Mouse (Mus musculus): Measurements from ENCODE around the gene Trim24. TPM values are rescaled to one million over a fixed set of nuclear protein-coding genes. Genes with fewer than 3 reads are reported as not detected.
"Not testable (repeated sequence)": the region's sequence is repeated elsewhere in the genome, so short reads cannot be mapped to it uniquely, and the experiment has no call there.

Gene Trim24
- polyA plus RNA-seq (2012; rRNA removed): 20.7 and 20.9 TPM in 2 replicates

DNA sequence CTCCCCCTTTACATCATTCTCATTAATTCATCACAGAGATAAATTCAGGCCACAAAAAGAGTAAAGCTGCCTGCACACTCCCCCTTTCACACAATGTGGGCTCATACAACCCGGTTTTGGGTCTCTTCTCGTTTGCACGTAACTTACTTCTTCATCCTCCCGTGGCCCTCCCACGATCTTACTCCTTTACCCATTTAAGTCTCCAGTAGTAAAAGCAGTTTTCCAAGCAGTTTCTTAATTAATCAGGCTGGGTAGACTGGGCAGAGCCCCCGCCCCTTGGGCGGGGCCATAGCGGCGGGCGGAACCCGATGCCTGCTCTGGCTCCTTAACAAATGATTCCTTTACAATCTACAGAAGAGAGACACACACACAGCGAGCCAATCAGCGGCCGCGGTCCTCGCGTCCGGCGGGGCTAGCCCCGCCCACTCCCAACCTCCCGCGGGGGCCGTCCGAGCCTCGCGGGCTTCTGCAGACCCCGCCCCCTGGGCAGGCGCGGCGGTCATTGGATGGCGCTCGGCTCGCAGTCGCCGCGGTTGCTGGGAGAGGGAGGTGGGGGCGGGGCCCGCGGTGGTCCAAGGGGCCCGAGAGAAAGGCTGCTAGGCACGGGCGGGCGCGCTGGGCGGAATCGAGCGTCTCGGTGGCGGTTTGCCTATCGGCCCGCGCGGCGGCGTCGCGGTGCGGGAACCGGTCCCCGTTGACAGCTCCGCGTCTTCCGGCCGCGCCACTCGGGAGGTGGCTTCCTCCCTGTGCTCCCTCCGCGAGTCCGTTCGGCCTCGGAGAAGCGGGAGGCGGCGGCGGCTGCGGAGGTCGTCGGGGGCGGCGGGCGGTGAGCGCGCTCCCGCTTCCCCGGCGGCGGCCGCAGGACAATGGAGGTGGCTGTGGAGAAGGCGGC is at the start of gene Trim24:
Trim24 (plus strand) TSS at position 567 of the 892 bp plus-strand sequence.
- TF ChIP-seq POLR2A (IDR thresholded peaks at IDR 0.05; ENCODE audit: extremely low read depth, insufficient read depth, low read length): no peak; the same call in 1 of the 2 replicates
- peak within 1 kb of the TSS; percentile 66 for H3K4me3 ChIP-seq (ENCODE audit: insufficient read depth, low read length)
- peak within 1 kb of the TSS; percentile 99 for H3K27ac ChIP-seq (ENCODE audit: insufficient read depth, low read length)
- no peaks in the 10 kb centered on the region for H3K4me1 ChIP-seq (ENCODE audit: control insufficient read depth, insufficient read depth, low read length)

GRCm38 (mm10) chr6:37821531-37822051 is 49.0 kb upstream of the Trim24 start:
- Histone ChIP-seq H3K27ac (ENCODE audit: insufficient read depth, low read length) (no peak overlapping the region), H3K4me3 (ENCODE audit: insufficient read depth, low read length) (no peak overlapping the region), H3K4me1 (ENCODE audit: control insufficient read depth, insufficient read depth, low read length) (no peaks in the 10 kb centered on the region)
- TF ChIP-seq CTCF (IDR thresholded peaks at IDR 0.05; ENCODE audit: extremely low read depth, insufficient read depth, low read length): no peak
- no peak for TF ChIP-seq POLR2A (IDR thresholded peaks at IDR 0.05; ENCODE audit: extremely low read depth, insufficient read depth, low read length)

- H3K4me3 ChIP-seq (ENCODE audit: insufficient read depth, low read length): no peak overlapping the region
Measured at GRCm38 (mm10) chr6:37822390-37822789, 48.2 kb upstream of the Trim24 start.

DNA sequence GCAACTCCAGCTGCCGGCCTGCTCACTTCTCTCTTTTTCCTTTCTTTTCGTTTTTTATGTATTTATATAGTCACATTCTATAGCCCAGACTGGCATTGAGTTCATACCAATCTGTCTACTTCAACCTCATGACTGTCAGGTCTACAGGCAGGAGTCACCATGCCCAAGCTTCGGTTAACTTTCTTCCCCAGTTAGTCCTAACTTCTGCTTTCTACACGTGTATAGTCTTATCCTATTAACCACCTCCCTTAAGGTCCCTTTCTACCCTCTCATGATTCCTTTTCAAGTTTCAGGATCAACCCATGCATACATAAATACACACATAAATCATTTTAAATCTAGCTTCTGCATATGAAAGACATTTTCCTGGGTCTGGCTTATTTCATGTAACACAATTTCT is 46.9 kb upstream of the Trim24 start:
- Histone ChIP-seq H3K4me3 (ENCODE audit: insufficient read depth, low read length) (no peak overlapping the region), H3K4me1 (ENCODE audit: control insufficient read depth, insufficient read depth, low read length) (no peaks in the 10 kb centered on the region), H3K27ac (ENCODE audit: insufficient read depth, low read length) (no peak overlapping the region)
- no peak for TF ChIP-seq POLR2A (IDR thresholded peaks at IDR 0.05; ENCODE audit: extremely low read depth, insufficient read depth, low read length)

More at GRCm38 (mm10) chr6:37822390-37822789, 48.2 kb upstream of the Trim24 start:
- H3K4me1 ChIP-seq (ENCODE audit: control insufficient read depth, insufficient read depth, low read length): no peaks in the 10 kb centered on the region
- H3K27ac ChIP-seq (ENCODE audit: insufficient read depth, low read length): no peak overlapping the region
- TF ChIP-seq CTCF (IDR thresholded peaks at IDR 0.05; ENCODE audit: extremely low read depth, insufficient read depth, low read length) (no peak), POLR2A (IDR thresholded peaks at IDR 0.05; ENCODE audit: extremely low read depth, insufficient read depth, low read length) (no peak)

GRCm38 (mm10) chr6:37825331-37826115 is 45.1 kb upstream of the Trim24 start:
- not testable (repeated sequence) for H3K27ac ChIP-seq (ENCODE audit: insufficient read depth, low read length); H3K4me1 ChIP-seq (ENCODE audit: control insufficient read depth, insufficient read depth, low read length); H3K4me3 ChIP-seq (ENCODE audit: insufficient read depth, low read length)

- TF ChIP-seq CTCF (IDR thresholded peaks at IDR 0.05; ENCODE audit: extremely low read depth, insufficient read depth, low read length): no peak
- TF ChIP-seq POLR2A (IDR thresholded peaks at IDR 0.05; ENCODE audit: extremely low read depth, insufficient read depth, low read length): no peak
- no peaks in the 10 kb centered on the region for H3K4me1 ChIP-seq (ENCODE audit: control insufficient read depth, insufficient read depth, low read length)
- no peak overlapping the region for H3K27ac ChIP-seq (ENCODE audit: insufficient read depth, low read length)
- H3K4me3 ChIP-seq (ENCODE audit: insufficient read depth, low read length): no peak overlapping the region
Measured at GRCm38 (mm10) chr6:37828955-37829354, 41.7 kb upstream of the Trim24 start.

DNA sequence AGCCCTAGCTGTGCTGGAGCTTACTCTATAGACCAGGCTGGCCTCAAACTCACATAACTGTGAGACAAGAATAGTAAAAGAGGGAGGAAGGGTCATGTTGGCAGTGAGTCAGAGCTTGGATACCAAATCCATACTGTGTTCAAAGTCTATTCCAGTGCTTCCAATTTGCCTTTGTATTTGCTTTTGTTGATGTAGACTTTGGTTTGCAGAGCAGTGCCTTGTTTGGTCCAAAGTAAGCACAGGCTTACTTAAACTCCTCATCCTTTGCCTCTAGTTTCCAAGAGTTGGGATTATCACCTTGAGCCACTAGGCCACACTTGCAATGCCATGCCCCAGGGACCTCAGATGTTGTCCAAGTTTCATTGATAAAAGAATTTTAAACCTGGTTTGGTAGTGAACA is 41.0 kb upstream of the Trim24 start:
- TF ChIP-seq POLR2A (IDR thresholded peaks at IDR 0.05; ENCODE audit: extremely low read depth, insufficient read depth, low read length): no peak
- no peak for TF ChIP-seq CTCF (IDR thresholded peaks at IDR 0.05; ENCODE audit: extremely low read depth, insufficient read depth, low read length)
- Histone ChIP-seq H3K4me3 (ENCODE audit: insufficient read depth, low read length) (no peak overlapping the region), H3K4me1 (ENCODE audit: control insufficient read depth, insufficient read depth, low read length) (no peaks in the 10 kb centered on the region), H3K27ac (ENCODE audit: insufficient read depth, low read length) (no peak overlapping the region)

GRCm38 (mm10) chr6:37833691-37834090 is 36.9 kb upstream of the Trim24 start:
- TF ChIP-seq POLR2A (IDR thresholded peaks at IDR 0.05; ENCODE audit: extremely low read depth, insufficient read depth, low read length) (no peak), CTCF (IDR thresholded peaks at IDR 0.05; ENCODE audit: extremely low read depth, insufficient read depth, low read length) (no peak)
- Histone ChIP-seq H3K27ac (ENCODE audit: insufficient read depth, low read length) (no peak overlapping the region), H3K4me3 (ENCODE audit: insufficient read depth, low read length) (no peak overlapping the region), H3K4me1 (ENCODE audit: control insufficient read depth, insufficient read depth, low read length) (no peaks in the 10 kb centered on the region)

GRCm38 (mm10) chr6:37836951-37837565 is 33.6 kb upstream of the Trim24 start:
- H3K4me1 ChIP-seq (ENCODE audit: control insufficient read depth, insufficient read depth, low read length); H3K4me3 ChIP-seq (ENCODE audit: insufficient read depth, low read length); H3K27ac ChIP-seq (ENCODE audit: insufficient read depth, low read length): not testable (repeated sequence)
